Mouse (Mus musculus) cerebellum, adult 11 months (tissue): Measurements from ENCODE around the gene Ctsd.
A peak's percentile ranks its signal among the peaks of the same experiment; 100 is the strongest.
"Not testable (repeated sequence)": the region's sequence is repeated elsewhere in the genome, so short reads cannot be mapped to it uniquely, and the experiment has no call there.

Experiments used
- DNase-seq: peaks from one replicate; pipeline ENCODE4 v3.0.0; 2022

Ctsd gene

DNA sequence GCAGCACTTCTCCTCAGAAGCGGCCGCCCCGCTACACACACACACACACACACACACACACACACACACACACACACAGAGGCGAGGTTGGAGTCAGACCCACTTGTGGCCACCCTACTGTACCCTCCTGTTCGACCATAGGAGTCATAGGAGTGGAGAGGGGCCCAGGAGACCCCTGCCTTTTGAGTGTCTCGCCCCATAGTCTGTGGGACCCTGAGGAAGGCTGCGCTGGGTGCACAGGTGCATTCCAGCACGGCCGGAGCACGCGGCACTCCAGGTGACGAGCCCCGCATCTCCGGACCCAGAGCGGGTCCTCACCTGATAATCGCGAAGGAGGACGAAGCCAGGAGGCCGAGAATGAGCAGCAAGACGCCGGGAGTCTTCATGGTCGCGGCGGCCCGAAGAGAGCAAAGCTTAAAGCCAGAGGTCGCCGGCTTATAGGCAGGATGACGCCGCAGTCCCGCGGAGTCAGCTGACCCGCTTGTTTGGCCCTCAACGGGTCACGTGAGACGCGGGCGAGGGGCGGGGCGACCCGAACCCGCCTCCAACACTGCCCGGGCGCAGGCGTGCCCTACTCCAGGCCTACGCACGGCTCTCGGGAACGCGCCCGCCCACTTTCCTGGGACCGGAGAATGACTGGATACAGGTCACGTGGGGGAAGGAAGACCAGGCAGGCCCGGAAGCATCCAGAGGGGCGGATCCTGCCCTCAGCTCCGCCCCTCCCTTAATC is at the start of gene Ctsd:
Ctsd (minus strand) TSS at position 620 of the 730 bp plus-strand sequence.
- peak; percentile 98 for DNase-seq

DNA sequence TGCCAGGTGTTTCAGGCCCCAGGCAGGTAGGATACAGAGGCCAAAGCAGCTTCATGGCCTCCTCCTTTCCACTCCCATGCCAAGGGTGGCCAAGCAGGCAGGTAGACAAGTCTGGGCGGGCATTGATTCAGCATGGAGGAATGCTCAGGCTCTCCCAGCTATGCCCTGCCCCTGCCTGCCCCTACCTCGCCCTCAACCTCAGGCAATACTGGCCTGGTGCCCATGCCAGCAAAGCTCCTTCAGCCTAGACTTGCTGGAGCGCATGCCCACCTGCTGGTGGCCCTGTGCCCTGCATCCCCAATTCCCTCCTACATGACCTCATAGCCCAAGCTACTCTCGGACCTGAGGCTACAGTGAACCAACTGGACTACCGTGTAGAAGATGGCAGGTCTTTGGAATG is 49.5 kb upstream of the Ctsd start:
- no peak for DNase-seq

DNA sequence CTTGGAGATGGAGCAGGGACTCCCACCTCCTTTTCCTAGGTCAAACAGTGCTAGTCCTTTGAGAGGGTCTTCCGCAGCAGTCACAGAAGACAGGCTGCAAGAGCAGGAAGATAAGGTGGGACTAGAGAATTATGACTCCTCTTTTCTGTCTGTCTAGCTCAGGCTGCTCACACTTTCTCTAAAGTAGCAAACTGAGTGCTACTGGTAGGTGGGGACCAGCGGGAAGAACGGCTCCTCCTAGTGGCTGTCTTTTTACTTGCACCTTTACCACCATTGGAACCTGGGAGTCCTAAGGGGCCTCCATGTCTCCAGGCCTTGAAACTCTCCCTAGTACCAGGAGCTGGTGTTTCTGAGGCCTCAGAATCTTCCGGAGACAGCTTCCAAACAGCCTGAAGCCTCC is 47.7 kb upstream of the Ctsd start:
- DNase-seq, result peak; percentile 64

DNA sequence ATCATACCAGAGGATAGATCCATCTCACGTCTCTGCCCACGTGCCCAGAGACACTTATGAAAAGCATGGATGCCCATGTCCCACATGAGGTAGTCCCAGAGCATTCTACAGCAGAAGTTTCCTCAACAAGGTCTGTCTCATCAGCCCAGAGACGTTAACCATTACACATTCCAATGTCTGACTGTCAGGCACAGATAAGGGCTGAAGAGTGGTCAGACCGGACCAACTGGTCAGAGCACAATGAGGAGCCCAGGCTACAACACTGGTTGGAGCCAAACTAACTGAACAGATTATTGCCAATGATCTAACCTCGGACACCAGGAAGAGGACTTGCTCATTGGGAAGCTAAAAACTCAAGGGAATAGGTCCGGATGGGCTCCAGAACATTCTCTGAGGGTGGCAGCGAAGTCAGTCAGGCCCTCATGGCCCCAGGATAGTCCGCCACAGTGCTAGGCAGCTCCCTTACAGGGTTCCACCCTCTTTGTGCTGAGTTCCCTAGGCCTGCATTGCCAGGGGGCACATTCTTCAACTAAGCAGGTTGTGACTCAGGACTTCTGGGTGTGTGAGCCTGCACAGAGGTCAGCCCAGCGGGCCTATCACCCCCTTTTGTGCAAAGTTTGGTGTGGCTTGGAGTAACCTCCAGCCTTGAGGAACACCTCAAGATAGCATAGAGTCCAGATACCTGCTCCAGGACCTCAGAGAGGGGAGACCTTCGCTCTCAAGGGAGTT is 46.5 kb upstream of the Ctsd start, which contains the start of gene Syt8:
Syt8 (plus strand) TSS at position 714 of the 729 bp plus-strand sequence.
- no peak for DNase-seq

DNA sequence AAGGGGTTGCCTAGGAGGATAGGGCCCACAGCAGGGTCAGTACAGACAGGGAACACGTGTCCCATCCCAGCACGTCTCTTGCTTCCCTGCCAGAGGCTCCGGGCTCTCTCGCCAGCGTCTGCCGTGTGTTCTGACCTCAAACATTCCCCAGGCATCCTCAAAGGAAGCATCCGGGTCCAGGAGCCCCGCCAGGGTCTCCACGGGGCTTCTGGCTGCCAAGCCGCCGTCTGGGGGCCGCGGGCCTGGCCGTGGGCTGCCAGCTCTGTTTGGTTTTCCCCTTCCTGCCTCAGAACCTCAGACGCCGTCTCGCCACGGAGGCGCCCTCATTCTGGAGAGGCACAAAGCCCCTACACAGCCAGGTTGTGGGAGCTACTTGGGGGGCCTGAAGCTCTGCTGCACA is 45.8 kb upstream of the Ctsd start:
- DNase-seq, result no peak

DNA sequence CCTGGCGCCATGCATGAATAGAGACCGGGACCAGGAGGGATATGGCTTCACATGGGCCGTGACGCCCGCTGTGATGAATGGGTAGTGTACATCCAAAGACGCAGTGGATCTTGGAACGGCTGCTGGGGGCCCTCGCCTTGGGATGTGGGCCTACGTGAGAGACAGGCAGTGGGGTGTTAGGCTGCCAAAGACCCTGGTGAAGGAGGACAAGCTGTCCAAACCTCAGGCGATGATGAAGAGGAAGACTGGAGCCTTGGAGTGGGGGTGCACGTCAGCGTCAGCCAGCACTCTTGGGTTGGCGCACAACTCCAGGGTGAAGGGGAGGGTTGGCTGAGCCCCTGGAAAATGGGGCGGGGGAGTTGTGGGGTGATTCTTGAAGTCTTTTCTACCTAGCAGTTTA is 43.3 kb upstream of the Ctsd start:
- DNase-seq, result no peak

DNA sequence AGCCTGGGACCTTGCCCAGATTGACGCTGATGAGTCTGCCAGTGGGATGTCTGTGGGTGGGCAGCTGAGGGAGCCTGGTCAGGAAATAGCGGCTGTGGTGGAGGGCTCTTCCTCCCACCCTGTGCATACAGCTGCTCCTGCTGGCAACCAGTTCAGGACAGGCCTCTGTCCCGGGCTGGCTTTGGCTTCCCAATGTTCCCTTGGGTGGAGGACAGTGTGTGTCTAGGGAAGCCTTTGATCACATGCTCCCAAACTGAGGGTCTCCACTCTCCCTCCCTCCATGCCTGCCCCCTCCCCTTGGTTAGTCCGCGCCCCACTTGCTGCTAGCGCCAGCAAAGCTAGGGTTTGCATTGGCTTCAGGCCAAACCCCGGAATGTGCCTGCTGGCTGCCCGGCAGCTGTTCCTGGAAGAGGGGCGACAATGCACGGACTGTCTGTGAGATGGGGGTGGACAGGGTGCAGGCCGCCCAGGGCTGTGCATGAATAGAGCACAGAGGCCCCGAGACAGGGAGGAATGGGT is 42.4 kb upstream of the Ctsd start:
- DNase-seq, result no peak

DNA sequence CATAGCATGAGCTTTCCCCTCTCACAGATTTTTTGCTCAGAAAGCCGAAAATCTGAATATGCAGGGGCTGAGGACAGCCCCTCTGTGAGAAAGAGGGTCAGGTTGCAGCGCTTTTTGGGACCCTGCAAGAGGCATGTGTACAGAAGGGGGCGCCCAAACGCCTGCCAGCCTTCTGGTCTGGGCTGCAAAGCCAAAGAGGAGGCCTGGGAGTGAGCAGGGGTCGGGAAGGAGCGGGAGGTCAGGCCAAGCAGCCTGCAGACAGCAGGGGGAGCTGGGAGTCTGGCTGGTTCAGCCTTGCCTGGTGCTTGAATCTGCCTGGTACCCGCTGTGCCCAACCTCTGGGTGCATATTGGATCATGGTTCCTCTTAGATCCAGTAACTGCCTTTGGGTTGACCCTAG is 40.4 kb upstream of the Ctsd start:
- DNase-seq, result no peak

DNA sequence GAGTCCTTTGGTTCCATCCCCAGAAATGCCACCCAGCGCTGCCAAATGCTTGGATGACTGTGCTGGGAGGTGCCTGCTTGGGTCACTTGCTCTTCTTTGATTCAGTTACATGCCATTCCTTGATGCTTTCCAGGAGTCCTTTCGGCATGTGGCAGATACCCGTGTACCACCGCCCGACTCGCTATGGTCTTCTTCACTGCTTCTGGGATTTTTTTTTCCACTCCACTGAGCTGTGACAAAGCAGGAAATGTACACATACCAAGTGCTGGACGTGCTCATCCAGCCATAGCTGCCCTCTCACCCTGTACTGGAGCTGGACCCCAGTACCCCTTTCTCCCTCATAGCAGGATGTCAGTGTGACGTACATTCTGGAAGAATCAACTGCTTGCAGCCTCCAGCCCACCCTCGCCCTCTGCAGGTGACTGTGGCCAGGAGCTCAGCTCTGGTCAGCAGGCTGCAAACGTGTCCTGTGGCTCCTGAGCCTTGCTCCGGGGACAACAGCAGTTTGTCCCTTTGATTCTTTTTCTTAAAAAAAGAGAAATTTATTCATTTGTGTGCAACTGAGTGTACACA is 37.9 kb upstream of the Ctsd start:
- no peak for DNase-seq

DNA sequence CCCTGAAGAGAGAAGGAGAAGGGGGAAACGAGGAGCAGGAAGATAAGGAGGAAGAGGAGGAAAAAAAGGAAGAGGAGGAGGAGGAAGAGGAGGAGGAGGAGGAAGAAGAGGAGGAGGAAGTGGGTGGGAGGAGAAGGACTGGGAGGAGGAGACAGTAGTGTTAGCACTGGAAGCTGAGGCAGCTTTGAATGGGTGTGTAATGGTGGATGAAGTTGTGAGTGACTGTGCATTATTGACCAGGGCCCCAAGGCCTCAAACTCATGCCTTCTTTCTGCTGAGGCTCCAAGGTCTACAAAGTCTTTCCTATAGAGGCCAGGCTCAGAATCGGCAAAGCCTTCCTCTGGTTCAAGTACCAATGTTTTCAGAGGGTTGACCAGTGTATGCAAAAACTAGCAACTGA is 34.0 kb upstream of the Ctsd start:
- DNase-seq, result no peak

DNA sequence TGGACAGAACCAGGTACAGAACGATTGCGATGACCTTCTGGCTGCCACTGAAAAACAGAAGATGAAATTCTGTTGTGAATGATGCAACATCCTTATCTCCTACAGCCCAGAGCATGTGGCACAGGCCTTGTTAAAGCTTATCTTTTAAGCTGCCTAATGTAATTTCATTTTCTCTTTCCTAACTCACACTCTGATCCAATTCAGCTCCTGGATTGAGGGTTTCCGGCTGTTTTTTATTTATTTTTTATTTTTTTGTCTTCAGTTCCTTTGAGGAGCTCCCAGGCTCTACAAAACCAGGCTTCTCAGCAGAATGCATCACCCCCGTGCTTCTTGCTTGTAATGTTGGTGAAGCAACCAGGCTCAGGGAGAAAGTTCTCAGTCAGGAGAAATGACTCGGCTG is 32.0 kb upstream of the Ctsd start:
- no peak for DNase-seq

DNA sequence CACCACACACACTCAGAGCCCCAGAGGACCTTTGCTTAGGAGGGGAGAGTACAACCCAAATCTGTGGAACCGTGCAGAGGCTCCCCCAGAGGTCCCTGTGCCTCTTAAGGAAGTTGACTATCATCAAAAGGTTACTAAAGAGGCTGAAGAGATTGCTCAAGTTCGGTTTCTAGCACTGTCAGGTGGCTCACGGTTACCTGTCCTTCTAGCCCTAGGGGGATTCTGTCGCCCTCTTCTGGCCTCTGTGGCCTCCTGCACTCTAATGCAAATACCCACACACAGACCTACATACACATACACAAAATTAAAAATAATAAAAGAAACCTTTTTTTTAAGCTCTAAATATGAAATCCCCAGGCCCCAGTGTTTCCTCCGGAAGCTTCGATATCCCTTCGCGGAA is 30.8 kb upstream of the Ctsd start:
- no peak for DNase-seq

DNA sequence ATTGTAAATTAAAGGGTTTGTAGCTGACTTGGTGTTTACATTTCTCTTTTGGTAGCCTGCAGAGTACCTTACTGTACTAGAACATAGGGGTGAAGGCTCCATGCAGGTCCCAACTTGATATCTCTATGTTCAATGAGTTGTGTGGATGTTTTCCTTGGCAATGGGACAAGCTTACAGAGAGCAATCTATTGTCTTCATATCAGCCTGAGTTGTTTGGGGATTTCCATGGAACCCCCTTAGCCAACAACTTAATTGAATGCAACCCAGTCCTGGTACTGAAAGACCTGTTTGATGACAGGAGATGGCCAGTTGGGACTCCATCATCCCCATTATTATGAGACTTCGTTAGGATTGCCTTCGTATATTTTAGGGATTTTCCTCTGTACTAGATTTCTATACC is 30.2 kb upstream of the Ctsd start:
- DNase-seq, result no peak

DNA sequence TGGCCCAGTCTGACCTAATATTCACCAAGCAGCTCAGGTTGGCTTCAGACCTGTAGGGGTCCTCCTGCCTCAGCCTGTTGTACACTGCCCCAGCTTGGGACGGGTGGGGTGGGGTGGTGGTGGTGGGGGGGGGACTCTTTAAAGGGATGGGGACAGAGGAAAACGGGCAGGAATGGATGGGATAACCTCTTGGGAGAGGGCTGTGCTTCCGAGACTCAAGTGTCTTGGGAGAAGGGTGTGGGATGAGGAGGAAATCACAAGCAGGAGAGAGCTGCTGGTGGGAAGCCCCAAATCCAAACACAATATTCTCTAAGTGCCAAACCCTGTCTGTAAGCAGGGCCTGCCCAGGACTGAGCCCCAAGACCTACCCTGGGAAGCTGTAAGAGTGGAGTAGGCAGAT is 28.4 kb upstream of the Ctsd start:
- DNase-seq, result no peak

DNA sequence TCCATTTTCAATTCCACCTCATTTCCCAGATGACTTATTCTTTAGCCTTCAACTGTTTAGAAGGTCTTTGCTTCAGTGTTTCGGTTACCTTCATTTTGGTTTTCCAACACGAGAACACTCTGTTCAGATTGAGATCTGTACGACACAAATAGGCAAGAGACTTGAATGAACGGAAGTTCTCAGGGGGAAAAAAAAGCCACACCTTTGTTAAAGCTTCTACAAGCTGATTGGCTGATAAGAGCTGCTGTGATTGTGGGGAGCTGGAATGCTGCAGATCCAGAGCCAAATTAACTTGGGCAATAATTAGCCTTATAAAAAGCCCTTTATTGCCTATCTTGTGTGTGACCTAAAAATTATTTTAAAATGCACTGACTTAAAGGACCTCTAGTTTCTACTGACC is 27.5 kb upstream of the Ctsd start:
- no peak for DNase-seq

DNA sequence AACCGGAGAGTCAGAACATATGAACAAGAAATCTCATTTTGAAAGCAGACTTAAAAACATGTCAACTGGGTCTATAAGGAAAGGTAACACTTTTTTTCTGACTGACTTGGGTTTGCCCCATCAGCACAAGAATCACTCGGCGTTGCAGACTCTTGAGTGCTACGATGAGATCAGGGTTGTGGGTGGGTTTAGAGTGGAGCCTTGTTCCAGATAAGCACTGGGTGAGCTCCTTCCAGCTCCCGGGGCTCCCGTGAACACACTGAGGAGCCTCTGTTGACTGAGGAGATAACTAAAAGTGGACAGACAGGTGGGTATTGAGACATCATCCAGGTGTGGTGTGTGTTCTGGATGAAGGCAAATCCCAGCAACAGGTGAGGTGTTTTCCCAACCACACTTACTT is 25.4 kb upstream of the Ctsd start:
- DNase-seq, result no peak

DNA sequence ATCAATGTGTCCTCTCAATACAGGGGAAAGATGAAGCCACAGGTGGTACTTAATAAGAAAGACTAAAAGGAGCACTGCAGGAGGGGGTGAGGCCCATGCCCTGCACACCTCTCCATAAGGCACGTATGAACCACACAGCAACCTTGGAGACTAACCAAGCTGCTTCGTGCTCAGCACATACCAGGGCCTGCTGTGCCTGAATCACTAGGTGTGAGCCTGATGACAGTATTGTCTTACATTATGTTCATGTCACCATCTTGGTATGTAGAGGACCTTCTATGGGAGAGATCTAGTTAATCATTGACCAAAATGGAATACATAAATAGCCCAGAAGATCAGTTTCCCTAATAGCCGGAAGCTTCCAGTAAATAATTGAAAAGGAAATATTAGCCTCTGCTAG is 21.8 kb upstream of the Ctsd start:
- DNase-seq, result no peak

DNA sequence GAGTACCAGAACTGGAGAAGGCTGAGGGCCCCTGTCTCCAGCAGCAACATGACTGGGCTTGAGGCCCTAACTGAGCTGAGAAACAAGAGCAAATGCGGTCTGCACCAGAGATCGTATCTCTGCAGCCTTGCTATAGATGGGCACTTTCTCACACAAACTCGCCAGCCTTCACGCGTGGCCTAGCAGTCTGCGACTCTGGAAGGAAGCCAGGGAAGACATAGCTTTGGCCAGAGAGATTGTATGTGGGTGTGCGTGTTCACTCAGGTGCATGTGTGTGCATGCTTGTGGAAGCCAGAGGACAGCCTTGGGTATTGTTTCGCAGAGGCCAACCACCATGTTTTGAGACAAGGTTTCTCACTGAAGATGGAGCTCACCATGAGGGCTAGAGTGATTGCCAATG is 20.8 kb upstream of the Ctsd start:
- DNase-seq, result no peak

DNA sequence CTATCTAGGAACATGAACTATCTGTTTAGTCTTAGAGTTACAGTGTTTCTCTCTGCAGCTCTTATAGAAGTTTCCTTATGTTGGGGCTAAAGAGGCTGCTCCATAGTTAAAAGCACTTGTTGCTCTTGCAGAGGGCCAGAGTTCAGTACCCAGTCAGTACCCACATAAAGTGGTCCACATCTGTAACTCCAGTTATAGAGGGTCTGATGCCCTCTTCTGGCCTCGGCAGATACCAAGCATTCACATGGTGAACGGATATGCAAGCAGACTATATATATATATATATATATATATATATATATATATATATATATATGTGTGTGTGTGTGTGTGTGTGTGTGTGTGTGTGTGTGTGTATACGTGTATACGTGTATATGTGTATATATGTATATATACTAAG is 20.1 kb upstream of the Ctsd start:
- no peak for DNase-seq

DNA sequence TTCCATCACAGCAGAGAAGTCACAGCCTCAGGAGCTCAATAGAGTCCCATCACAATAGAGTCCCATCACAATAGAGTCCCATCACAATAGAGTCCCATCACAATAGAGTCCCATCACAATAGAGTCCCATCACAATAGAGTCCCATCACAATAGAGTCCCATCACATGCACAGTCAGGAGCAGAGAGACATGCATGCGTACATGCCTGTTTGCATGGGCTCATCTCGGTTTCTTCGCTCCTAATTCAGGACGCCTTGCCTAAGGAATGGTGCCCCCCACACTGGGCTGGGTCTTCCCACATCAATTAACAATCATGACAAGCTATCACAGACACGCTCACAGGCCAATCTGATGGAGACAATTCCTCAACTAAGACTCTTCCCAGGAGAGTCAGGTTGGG is 17.3 kb upstream of the Ctsd start:
- not testable (repeated sequence) for DNase-seq

DNA sequence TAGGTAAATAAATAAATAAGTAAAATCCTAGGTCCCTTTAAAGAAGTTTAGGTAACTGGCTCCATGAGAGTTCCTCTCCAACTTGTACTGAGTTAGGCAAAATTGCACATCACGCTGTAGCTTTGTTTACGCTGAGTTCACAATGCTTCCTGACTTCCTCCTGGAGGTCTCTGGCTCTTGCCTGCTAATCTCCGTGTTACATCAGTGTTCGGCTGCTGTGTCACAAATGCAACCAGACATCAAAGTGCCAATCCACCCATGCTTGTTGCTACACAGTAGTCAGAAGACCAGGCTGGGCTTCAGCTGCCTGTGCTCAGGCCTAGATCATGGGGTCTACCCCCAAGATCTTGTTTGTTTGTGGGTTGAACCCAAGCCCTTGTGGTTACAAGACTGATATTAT is 15.8 kb upstream of the Ctsd start:
- DNase-seq, result no peak

DNA sequence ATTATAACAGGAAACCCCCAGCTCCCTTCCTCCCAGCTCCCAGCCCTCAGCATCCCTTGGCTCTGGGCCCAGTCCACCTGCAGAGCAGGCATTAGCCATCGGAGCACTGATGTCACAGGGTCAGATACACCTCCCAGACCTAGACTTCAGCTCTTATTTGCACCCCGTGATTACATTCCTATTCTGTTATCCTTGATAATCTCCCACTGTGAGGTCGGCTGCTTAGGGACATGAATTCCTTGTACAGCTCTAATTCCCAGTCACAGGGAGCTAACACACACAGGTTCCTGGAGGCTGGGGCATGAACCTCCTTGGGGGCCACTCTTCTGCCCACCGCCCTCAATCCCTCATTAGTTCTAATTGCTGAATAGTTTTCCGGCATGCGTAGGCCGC is 12.9 kb upstream of the Ctsd start:
- no peak for DNase-seq

DNA sequence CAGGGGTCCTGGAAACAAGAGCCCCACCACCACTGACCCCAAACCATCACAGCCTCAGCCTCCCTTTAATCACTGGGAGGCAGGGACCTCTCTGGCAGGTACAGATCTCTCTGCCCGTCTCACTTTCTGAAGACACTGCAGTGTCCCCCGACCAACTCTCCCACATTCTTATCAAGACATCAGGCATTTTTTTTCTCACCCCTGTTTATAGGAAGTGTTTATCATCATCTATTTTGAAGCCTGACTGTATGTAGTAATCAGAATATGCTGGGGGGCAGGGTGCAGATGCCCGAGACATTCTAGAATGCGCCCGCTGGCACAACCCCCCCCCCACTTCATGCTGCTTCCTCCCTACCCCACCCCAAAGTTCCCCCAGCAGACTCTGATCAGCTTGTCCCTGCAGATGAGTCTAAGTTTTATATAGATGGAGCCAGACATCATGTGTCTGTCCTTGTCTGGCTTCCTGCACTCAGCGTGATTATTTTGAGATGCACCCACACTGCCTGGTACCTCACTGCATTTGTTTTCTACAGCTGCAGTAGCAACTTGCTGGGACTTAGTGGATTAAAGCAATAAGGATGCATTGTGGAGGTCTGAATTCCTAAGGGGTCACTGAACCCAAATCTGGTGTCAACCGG is 12.4 kb upstream of the Ctsd start:
- DNase-seq, result no peak

DNA sequence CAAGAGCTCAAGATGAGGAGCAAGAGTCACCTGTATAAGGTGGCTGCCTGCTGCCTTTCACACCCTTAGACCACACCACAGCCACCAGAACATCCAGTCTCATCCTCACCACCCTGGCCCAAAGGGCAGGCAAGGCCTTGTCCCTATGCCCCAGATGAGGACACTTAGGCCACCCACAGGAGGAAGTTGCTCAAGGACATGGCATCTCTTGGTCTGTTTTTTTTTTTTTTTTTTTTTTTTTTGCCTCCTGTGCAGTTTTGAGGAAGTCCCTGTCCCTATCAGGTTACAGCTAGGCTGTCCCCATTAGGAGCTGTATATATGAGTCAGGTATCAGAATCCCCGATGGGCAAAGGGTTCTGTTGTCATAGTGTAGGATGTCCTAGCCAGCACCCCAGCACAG is 11.4 kb upstream of the Ctsd start:
- no peak for DNase-seq
